Mouse (Mus musculus): ENCODE measurements around the gene Xkr7. TPM values are rescaled to one million over a fixed set of nuclear protein-coding genes. Genes with fewer than 3 reads are reported as not detected.

Gene Xkr7
- total RNA-seq, 2 experiments from 2014 or later: 4.3 to 5.7 TPM

Other genes with a start within 250 kb of the Xkr7 start
- gene Bcl2l1, start 200.1 kb upstream of the Xkr7 start, total RNA-seq (2021): 100 to 1,000 TPM; 128 to 138 TPM
- gene Tpx2, start 183.9 kb upstream of the Xkr7 start, total RNA-seq (2021): 1 to 10 TPM; 1.7 to 2.2 TPM
- gene Mylk2, start 120.5 kb upstream of the Xkr7 start, total RNA-seq (2021): not detected
- 1 to 10 TPM; 1.0 TPM for gene Foxs1, start 98.6 kb upstream of the Xkr7 start, total RNA-seq (2021)
- 10 to 100 TPM; 17.8 to 23.4 TPM for gene Dusp15, start 80.2 kb upstream of the Xkr7 start, total RNA-seq (2021)
- gene Ttll9, start 69.4 kb upstream of the Xkr7 start, total RNA-seq (2021): 1 to 10 TPM; 1.7 to 2.6 TPM
- 10 to 100 TPM; 50.7 to 51.4 TPM for gene Pdrg1, start 16.4 kb upstream of the Xkr7 start, total RNA-seq (2021)
- 1 to 10 TPM; 4.9 to 5.5 TPM for gene Ccm2l, start 34.1 kb downstream of the Xkr7 start, total RNA-seq (2021)
- gene Hck, start 76.6 kb downstream of the Xkr7 start, total RNA-seq (2021): 1 to 10 TPM; 2.1 to 2.5 TPM
- 100 to 1,000 TPM; 116 TPM for gene Tm9sf4, start 129.5 kb downstream of the Xkr7 start, total RNA-seq (2021)
- 10 to 100 TPM; 27.9 to 29.3 TPM for gene Tspyl3, start 193.6 kb downstream of the Xkr7 start, total RNA-seq (2021)
- 1 to 10 TPM; 5.3 to 5.7 TPM for gene Plagl2, start 209.6 kb downstream of the Xkr7 start, total RNA-seq (2021)
- gene Pofut1, start 209.7 kb downstream of the Xkr7 start, total RNA-seq (2021): 10 to 100 TPM; 13.6 to 15.3 TPM